Mouse (Mus musculus) granulocyte monocyte progenitor cell, adult 5-6 weeks (primary cell): ENCODE data around the gene Itga9. TPM values are rescaled to one million over a fixed set of nuclear protein-coding genes. Genes with fewer than 3 reads are reported as not detected.

Experiments
- ATAC-seq: replicated peaks from 2 replicates; pipeline ENCODE4 v1.8.0; 2016; ENCODE audit warnings: mild to moderate bottlenecking, moderate TSS enrichment, inconsistent platforms; ENCODE audit not compliant: poor library complexity, severe bottlenecking
- total RNA-seq, 2 experiments: library from RNA; stranded (forward) in 1 of 2; stranded (reverse) in 1 of 2; fragments of 200-712, 200-1000 nt in 1 of 2; fragments of >200 nt in 1 of 2; fragmentation: Nextera tagmentation in 1 of 2; gene quantifications; 2 replicates each; pipeline ENCODE4 v1.2.3; 2014 to 2017

Gene Itga9
- total RNA-seq, 2 experiments from 2014 or later = 0.26 TPM; not detected in 1

- peak; percentile 42; the same call in 1 of the 2 replicates for ATAC-seq
Observed at GRCm38 (mm10) chr9:118801910-118802287, 195.4 kb downstream of the Itga9 start.

- ATAC-seq = no peak
Observed at GRCm38 (mm10) chr9:118802380-118802779, 195.9 kb downstream of the Itga9 start.

GRCm38 (mm10) chr9:118805740-118806139 is 199.2 kb downstream of the Itga9 start:
- no peak for ATAC-seq

- peak; percentile 61 for ATAC-seq
Observed at GRCm38 (mm10) chr9:118807669-118808068, 201.2 kb downstream of the Itga9 start.

- ATAC-seq = no peak
Observed at GRCm38 (mm10) chr9:118812221-118812620, 205.7 kb downstream of the Itga9 start.

GRCm38 (mm10) chr9:118813492-118813891 is 207.0 kb downstream of the Itga9 start:
- no peak for ATAC-seq

GRCm38 (mm10) chr9:118814056-118814455 is 207.6 kb downstream of the Itga9 start:
- ATAC-seq = no peak

- ATAC-seq = no peak
Observed at GRCm38 (mm10) chr9:118814461-118814860, 208.0 kb downstream of the Itga9 start.

GRCm38 (mm10) chr9:118815543-118815942 is 209.1 kb downstream of the Itga9 start:
- no peak for ATAC-seq

- ATAC-seq = no peak
Observed at GRCm38 (mm10) chr9:118818508-118818907, 212.0 kb downstream of the Itga9 start.

- peak; percentile 69 for ATAC-seq
Observed at GRCm38 (mm10) chr9:118821220-118822185, 215.0 kb downstream of the Itga9 start.

GRCm38 (mm10) chr9:118822186-118822555 is 215.7 kb downstream of the Itga9 start:
- ATAC-seq = 0 out of 2 replicates have a peak, but pooled peaks have one; percentile 2

GRCm38 (mm10) chr9:118822581-118822980 is 216.1 kb downstream of the Itga9 start:
- ATAC-seq = peak; percentile 73

GRCm38 (mm10) chr9:118831080-118831479 is 224.6 kb downstream of the Itga9 start:
- no peak for ATAC-seq

GRCm38 (mm10) chr9:118832533-118832932 is 226.0 kb downstream of the Itga9 start:
- ATAC-seq = peak; percentile 22; the same call in 1 of the 2 replicates

GRCm38 (mm10) chr9:118833413-118833812 is 226.9 kb downstream of the Itga9 start:
- ATAC-seq = no peak

GRCm38 (mm10) chr9:118838910-118839667 is 232.6 kb downstream of the Itga9 start:
- no peak for ATAC-seq

- no peak for ATAC-seq
Observed at GRCm38 (mm10) chr9:118841247-118841646, 234.8 kb downstream of the Itga9 start.

- no peak for ATAC-seq
Observed at GRCm38 (mm10) chr9:118841907-118842432, 235.5 kb downstream of the Itga9 start.

GRCm38 (mm10) chr9:118843711-118844110 is 237.2 kb downstream of the Itga9 start:
- ATAC-seq = no peak

GRCm38 (mm10) chr9:118845003-118845402 is 238.5 kb downstream of the Itga9 start:
- ATAC-seq = no peak
